Mouse (Mus musculus) testis, adult 2 months (tissue): ENCODE results near the gene Spata2.

ENCODE experiments used
- CTCF ChIP-seq: fragments of 200-500 bp; IDR thresholded peaks from 2 replicates; pipeline ENCODE4 v1.5.1; 2012; ENCODE audit warnings: low read depth, mild to moderate bottlenecking, inconsistent platforms, low read length, moderate library complexity; ENCODE audit not compliant: control insufficient read depth, insufficient read depth, insufficient replicate concordance
- POLR2A ChIP-seq: fragments of 200-500 bp; IDR thresholded peaks from 2 replicates; pipeline ENCODE4 v1.6.1; 2012; ENCODE audit warnings: low read depth, mild to moderate bottlenecking, inconsistent platforms, low read length, moderate library complexity; ENCODE audit not compliant: control insufficient read depth

DNA sequence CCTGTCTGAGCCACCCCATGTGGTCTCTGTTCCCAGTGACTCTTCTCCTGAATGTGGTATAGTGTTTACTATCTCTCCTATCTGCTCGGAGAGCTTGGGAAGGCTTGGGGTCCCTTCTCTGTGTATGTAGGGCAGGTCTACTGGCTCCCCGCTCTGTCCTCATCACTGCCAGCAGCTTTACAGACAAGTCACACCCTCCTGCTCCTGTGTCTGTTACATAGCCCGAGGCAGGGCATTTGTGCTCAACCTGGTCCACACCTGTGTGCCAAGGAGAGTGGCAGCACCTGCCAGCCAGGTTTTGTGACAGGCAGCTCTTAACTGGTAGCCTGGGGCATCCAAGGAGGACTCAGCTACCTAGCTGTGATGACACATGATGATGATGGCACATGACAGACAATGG, 22.1 kb downstream of the Spata2 start:
- no peak for TF ChIP-seq CTCF
- no peak for TF ChIP-seq POLR2A
